Mouse (Mus musculus) CD4-positive, CD25-positive, alpha-beta regulatory T cell, adult 9 weeks (primary cell): ENCODE results near the gene Apbb2. TPM values are rescaled to one million over a fixed set of nuclear protein-coding genes. Genes with fewer than 3 reads are reported as not detected.

ENCODE experiments used
- polyA plus RNA-seq: library from polyadenylated mRNA; unstranded; fragments of 100-300 nt; shearing (Covaris generic); gene quantifications from one replicate; pipeline ENCODE4 v1.2.1, GENCODE M21; 2017

Gene Apbb2
- polyA plus RNA-seq, result 1.1 TPM

GRCm38 (mm10) chr5:66618597-66618996 is at the start of gene Apbb2:
Apbb2 (minus strand) TSS chr5:66618784.

GRCm38 (mm10) chr5:66259756-66260448 is 358.7 kb downstream of the Apbb2 start, which contains the start of gene Nsun7:
Nsun7 (plus strand) TSS chr5:66259897.

Other genes with a start within 250 kb of the Apbb2 start
- not detected for gene Uchl1, start 57.3 kb upstream of the Apbb2 start, polyA plus RNA-seq
- gene Limch1, start 127.0 kb upstream of the Apbb2 start, polyA plus RNA-seq, result not detected